Mouse (Mus musculus): Measurements from ENCODE around the gene Tmem52. TPM values are rescaled to one million over a fixed set of nuclear protein-coding genes. Genes with fewer than 3 reads are reported as not detected.
"Not testable (repeated sequence)": the region's sequence is repeated elsewhere in the genome, so short reads cannot be mapped to it uniquely, and the experiment has no call there.

The Tmem52 gene
- polyA plus RNA-seq, 1 experiment from 2014 or later: not detected

DNA sequence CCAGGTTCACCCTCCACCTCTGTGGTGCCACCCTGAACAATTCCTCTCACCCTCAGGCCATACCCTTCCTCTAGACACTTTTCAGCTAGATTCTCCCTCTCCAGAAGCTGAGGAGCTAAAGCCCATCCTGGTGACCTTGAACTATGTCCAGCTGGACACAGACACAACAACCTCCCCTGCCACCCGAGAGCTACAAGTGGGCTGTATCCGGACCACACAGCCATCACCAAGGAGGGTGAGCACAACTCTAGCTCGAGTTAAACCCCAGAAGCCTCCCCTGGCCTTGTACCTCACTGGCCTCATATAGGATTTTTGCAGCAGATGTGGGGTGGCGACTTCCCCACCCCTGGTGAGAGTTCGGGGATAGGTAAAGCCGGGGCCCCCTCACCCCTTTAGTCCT, 3.3 kb upstream of the Tmem52 start:
- Histone ChIP-seq H3K4me3 (ENCODE audit: inconsistent target) (no peak overlapping the region), H3K36me3 (ENCODE audit: inconsistent target) (no peaks in the 10 kb centered on the region), H3K27ac (no peak overlapping the region), H3K79me2 (ENCODE audit: inconsistent target) (no peaks in the 10 kb centered on the region)
- WGBS (ENCODE audit: missing documents): 89% methylated on average over 6 of the region's 6 CpGs

DNA sequence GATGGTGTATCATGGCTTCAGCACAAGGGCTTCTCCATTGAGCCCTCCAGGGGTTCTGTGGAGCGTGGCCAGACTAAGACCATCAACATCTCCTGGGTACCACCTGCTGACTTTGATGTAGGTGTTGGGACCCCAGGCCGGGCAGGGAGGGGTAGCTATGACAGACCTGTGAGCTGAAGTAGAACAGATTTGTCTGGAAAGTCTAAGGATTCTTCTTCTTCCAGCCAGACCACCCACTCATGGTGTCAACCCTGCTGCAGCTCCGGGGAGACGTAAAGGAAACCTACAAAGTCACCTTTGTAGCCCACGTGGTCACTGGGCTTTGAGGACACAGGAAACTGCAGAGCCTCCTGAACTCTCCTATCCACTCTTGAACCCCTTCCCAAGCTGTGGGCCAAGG, 2.8 kb upstream of the Tmem52 start:
- no peak overlapping the region for H3K4me3 ChIP-seq (ENCODE audit: inconsistent target)
- no peaks in the 10 kb centered on the region for H3K79me2 ChIP-seq (ENCODE audit: inconsistent target)
- WGBS (ENCODE audit: missing documents): 96% methylated on average over 5 of the region's 5 CpGs
- no peak overlapping the region for H3K27ac ChIP-seq
- no peaks in the 10 kb centered on the region for H3K36me3 ChIP-seq (ENCODE audit: inconsistent target)

DNA sequence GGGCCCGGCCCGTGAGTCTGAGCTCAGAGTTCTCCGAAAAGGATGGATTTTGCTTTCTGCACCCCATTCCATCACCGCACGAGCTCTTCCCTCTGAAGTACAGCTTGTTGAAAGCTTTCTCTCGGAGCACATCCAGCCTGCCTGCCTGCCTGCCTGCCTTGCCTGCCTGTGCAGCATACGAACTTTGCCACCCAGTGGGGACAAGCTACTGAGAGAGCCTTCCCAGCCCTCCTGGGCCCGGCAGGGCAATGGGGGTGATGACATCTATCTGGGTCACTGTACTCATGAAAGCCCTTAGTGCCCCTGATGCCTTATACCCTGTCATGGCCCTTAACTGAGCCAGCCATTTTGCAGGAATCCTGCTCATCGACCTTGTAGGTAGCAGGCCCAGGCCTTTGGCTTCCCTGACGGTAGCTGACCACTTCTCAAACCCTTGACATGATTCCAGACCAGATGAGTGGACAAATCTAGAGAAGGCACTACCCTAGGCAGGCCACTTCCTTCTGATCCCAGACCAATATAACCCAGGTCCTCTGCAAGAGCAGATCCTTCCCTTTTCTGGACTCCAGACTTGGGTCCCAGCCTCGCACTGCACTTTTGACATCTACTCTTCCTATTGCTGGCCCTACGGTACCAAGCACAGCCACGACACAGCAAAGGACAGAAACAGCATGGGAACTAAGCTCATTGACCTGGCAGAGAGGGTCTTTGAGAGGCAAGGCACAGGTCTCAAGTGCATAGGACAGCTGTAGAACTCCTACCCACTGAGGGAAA, 1.5 kb upstream of the Tmem52 start:
- H3K4me3 ChIP-seq (ENCODE audit: inconsistent target): no peak overlapping the region
- no peak overlapping the region for H3K27ac ChIP-seq
- no peaks in the 10 kb centered on the region for H3K36me3 ChIP-seq (ENCODE audit: inconsistent target)
- H3K79me2 ChIP-seq (ENCODE audit: inconsistent target): no peaks in the 10 kb centered on the region
- 74% methylated on average over 13 of the region's 13 CpGs for WGBS (ENCODE audit: missing documents)

DNA sequence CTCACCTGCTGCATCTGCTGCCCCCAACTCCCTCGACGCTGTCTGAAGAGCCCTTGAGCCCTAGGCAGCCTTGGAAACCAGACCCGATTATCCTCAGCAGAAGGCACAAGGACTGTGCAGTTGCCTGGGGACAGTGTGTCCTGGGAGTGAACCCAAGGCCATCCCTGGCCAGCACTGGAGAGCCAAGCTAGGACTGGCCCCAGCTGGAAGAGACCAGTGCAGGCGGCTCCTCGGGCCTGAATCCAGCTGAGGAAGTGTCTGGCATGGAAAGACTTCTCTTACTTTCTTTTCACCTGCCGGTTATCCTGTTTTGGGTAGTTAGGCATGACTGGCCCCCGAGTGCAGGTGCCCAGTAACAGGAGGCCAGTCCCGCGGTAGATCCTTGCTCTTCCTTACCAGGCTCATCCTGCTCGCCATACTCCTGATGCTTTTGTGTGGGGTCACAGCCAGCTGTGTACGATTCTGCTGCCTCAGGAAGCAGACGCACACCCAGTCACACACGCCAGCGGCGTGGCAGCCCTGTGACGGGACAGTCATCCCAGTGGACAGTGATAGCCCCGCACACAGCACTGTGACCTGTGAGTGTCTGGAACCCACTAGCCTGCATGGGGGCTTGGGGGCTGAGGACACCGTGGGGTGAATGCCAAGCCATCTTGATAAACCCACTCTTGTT, 812 bp downstream of the Tmem52 start:
- 93% methylated on average over 17 of the region's 18 CpGs for WGBS (ENCODE audit: missing documents)
- H3K4me3 ChIP-seq (ENCODE audit: inconsistent target): no peak overlapping the region
- no peaks in the 10 kb centered on the region for H3K79me2 ChIP-seq (ENCODE audit: inconsistent target)
- H3K36me3 ChIP-seq (ENCODE audit: inconsistent target): no peaks in the 10 kb centered on the region
- H3K27ac ChIP-seq: no peak overlapping the region

DNA sequence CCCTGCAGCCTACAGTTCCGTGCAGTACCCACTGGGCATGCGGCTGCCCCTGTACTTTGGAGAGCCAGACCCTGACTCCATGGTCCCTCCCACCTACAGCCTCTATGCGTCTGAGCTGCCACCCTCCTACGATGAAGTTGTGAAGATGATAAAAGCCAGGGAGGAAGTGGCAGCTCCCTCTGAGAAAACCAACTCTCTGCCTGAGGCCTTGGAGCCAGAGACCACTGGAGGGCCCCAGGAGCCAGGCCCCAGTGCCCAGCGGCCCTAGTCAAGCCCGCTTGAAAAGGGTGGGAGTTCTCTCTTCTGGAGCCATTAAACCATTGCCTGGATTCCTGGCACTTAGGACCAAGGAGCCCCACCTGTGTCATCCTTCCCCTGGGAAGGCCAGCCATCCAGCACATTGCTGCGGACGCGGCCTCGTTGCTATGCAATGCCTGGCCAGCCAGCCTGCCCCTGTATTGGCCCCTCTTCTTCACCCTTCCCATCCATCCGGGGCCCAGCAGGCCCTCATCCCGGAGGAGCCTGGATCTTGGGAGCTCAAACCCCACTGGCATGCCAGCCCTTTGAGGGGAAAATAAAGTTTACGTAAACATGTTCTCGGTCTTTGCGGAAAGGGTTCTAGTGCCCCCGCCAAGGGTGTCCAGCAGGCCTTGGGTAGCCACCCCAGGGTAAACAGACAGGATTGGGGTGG, 1.5 kb downstream of the Tmem52 start:
- no peaks in the 10 kb centered on the region for H3K79me2 ChIP-seq (ENCODE audit: inconsistent target)
- WGBS (ENCODE audit: missing documents): 86% methylated on average over 15 of the region's 16 CpGs
- no peak overlapping the region for H3K27ac ChIP-seq
- no peak overlapping the region for H3K4me3 ChIP-seq (ENCODE audit: inconsistent target)
- H3K36me3 ChIP-seq (ENCODE audit: inconsistent target): no peaks in the 10 kb centered on the region

DNA sequence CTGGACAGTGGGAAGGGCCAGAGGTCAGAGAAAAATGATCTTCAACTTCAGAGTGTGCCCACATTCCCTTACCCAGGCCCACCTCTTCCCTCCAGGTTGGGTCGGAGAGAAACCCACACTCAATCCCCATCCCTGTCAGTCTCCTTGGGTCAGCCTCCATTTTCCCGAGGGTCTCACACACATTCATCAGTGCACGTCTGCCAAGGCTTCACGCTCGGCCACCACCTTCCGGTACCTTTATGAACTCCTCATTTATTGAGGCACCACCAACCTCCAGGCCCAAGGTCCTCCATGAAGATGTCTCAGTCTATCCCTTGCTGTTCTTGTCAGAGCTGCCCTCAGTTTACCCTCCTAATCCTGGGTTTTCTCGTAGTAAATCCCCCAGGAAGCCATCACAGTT, 2.1 kb downstream of the Tmem52 start:
- no peak overlapping the region for H3K27ac ChIP-seq

DNA sequence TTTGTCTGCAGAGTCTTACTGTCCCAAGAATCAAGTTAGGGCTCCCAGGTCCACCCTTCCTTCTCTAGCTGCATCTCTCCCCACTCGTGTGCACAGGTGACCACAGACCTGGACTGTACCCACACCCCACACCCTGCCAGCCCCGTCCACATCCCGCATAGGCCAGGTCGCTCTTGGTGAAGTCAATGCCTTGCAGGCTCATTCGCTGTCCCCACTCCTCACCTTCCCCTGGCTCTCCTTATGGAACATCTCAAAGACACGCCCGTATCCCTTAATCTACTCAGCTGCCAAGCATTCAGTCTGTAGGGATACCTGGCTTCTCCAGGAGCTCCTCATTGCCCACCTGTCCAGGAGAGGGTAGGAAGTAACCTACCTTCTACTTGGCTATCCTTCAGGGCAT, 2.5 kb downstream of the Tmem52 start:
- Histone ChIP-seq H3K4me3 (ENCODE audit: inconsistent target) (no peak overlapping the region), H3K36me3 (ENCODE audit: inconsistent target) (no peaks in the 10 kb centered on the region)
- 89% methylated on average over 7 of the region's 7 CpGs for WGBS (ENCODE audit: missing documents)

More for the DNA sequence above, 2.1 kb downstream of the Tmem52 start:
- 89% methylated on average over 7 of the region's 7 CpGs for WGBS (ENCODE audit: missing documents)
- Histone ChIP-seq H3K4me3 (ENCODE audit: inconsistent target) (no peak overlapping the region), H3K36me3 (ENCODE audit: inconsistent target) (no peaks in the 10 kb centered on the region), H3K79me2 (ENCODE audit: inconsistent target) (no peaks in the 10 kb centered on the region)

DNA sequence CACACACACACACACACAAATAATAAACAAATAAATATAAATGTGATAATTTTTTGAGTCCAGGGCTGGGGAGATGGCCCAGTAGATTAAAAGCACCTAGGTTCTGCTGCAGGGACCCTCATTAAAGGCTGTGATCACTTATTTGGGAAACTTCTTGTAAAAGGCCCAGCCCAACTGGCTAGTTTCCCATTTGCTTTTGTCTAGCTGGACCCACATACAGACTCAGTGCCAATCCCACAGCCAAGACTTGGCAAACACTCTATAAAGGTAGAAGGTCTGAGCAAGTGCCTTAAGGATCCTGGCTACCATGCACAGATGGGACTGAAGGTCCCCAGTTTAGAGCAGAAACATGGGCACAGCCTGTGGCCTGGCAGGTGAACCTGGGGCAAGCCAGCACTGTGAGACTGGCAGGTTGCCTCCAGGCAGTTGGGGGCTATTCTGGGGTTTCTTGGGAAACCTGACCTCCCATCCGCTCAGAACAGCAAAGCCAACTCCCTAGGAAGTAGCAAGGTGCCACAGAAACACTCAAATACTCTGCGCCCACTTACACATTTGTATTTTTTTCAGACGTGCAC, 3.9 kb downstream of the Tmem52 start:
- H3K4me3 ChIP-seq (ENCODE audit: inconsistent target): no peak overlapping the region
- no peak overlapping the region for H3K27ac ChIP-seq
- H3K79me2 ChIP-seq (ENCODE audit: inconsistent target): no peaks in the 10 kb centered on the region
- H3K36me3 ChIP-seq (ENCODE audit: inconsistent target): no peaks in the 10 kb centered on the region
- 93% methylated on average over 3 of the region's 3 CpGs for WGBS (ENCODE audit: missing documents)

More for the DNA sequence above, 2.5 kb downstream of the Tmem52 start:
- Histone ChIP-seq H3K27ac (no peak overlapping the region), H3K79me2 (ENCODE audit: inconsistent target) (no peaks in the 10 kb centered on the region)

DNA sequence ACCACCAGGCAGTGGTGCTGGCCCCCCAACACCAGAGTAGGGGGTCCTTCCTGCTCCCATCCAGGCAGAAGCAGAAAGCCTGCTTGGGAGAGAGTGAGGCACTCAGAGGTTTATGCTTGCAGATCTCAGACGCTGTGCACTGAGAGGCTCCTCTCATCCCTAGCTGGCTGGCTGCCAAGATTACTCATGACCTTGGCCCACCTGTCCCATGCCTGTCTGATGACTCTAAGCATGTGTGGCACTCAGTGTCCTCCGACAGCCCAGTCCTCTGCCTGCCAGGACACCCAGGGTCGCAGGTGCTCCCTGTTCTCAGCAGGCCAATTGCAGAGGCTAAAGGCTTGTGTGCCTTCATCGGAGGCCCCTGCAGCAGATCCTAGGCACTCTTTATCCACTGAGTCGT, 4.4 kb downstream of the Tmem52 start:
- H3K4me3 ChIP-seq (ENCODE audit: inconsistent target): no peak overlapping the region
- H3K27ac ChIP-seq: no peak overlapping the region
- no peaks in the 10 kb centered on the region for H3K36me3 ChIP-seq (ENCODE audit: inconsistent target)
- no peaks in the 10 kb centered on the region for H3K79me2 ChIP-seq (ENCODE audit: inconsistent target)
- 81% methylated on average over 5 of the region's 5 CpGs for WGBS (ENCODE audit: missing documents)

DNA sequence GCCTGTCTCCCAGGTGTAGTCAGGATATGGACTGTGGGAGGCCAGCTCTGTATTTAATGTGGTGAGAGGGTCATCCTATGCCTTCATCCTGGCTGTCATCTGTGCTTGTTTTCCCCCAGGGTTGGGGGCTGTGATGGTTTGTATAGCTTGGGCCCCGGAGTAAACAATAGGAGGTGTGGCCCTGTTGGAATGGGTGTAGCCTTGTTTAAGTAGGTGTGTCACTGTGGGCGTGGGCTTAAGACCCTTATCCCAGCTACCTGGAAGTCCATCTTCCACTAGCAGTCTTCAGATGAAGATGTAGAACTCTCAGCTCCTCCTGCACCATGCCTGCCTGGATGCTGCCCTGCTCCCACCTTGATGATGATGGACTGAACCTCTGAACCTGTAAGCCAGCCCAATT, 4.9 kb downstream of the Tmem52 start:
- WGBS (ENCODE audit: missing documents): 73% methylated on average over 2 of the region's 2 CpGs
- H3K79me2 ChIP-seq (ENCODE audit: inconsistent target); H3K4me3 ChIP-seq (ENCODE audit: inconsistent target); H3K27ac ChIP-seq; H3K36me3 ChIP-seq (ENCODE audit: inconsistent target): not testable (repeated sequence)

DNA sequence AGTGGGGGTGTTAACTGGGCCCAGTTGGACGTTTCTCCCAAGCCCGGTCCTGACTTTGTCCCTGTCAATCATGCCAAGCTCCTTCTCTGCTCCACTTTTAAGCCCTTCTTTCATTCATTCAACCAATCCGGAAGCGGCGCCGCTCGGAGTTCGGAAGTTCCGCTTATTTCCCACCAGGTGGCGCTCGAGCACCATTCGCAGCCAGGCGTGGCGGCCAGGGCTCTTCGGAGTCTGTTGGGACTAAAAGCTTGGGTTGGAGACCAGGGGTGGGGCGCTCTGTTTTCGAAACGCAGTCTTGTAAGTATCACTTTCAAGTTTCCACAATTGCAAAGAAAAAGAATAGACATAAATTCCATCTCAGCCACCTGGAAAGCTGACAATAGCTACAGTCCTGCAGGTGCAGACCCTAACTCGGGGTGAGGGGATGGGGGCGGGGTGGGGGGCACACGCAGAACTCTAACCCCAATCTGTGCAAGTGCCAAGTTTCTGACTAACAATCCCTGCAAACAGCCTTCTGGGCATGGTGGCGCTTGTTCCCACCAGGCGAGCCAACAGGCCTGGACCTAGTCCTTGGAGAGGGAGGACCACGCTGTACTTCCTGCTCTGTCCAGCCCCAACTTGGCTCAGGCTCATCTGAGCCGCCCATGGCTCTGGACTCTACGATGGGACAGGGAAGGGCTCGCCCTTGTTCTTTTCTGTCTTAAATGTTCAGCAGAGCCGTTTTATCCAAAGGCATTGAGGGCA, 12.6 kb downstream of the Tmem52 start:
- WGBS (ENCODE audit: missing documents): 25% methylated on average over 28 of the region's 28 CpGs
- H3K4me3 ChIP-seq (ENCODE audit: inconsistent target): no peak overlapping the region; the same call in 1 of the 2 replicates
- H3K36me3 ChIP-seq (ENCODE audit: inconsistent target): no peaks in the 10 kb centered on the region
- no peak overlapping the region for H3K27ac ChIP-seq
- no peaks in the 10 kb centered on the region for H3K79me2 ChIP-seq (ENCODE audit: inconsistent target)

DNA sequence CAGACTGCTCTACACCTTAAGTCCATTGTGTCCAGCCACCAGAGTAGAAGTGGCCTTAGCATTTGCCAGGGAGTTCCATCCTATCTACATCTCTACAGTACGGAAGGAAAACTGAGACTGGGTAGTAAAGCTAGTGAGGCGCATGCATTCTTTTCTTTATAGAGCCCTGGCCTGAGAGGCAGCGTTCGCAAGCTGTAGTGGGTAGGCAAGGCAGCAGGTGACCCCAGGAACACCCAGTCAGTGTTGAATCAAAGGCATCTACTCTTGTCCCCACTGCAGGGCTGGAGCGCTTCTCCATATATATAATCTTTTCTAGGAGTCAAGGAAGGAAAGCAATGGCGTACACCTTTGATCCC, 13.2 kb downstream of the Tmem52 start:
- H3K36me3 ChIP-seq (ENCODE audit: inconsistent target): no peaks in the 10 kb centered on the region
- H3K27ac ChIP-seq: no peak overlapping the region
- no peaks in the 10 kb centered on the region for H3K79me2 ChIP-seq (ENCODE audit: inconsistent target)
- 94% methylated on average over 6 of the region's 6 CpGs for WGBS (ENCODE audit: missing documents)
- no peak overlapping the region for H3K4me3 ChIP-seq (ENCODE audit: inconsistent target)

DNA sequence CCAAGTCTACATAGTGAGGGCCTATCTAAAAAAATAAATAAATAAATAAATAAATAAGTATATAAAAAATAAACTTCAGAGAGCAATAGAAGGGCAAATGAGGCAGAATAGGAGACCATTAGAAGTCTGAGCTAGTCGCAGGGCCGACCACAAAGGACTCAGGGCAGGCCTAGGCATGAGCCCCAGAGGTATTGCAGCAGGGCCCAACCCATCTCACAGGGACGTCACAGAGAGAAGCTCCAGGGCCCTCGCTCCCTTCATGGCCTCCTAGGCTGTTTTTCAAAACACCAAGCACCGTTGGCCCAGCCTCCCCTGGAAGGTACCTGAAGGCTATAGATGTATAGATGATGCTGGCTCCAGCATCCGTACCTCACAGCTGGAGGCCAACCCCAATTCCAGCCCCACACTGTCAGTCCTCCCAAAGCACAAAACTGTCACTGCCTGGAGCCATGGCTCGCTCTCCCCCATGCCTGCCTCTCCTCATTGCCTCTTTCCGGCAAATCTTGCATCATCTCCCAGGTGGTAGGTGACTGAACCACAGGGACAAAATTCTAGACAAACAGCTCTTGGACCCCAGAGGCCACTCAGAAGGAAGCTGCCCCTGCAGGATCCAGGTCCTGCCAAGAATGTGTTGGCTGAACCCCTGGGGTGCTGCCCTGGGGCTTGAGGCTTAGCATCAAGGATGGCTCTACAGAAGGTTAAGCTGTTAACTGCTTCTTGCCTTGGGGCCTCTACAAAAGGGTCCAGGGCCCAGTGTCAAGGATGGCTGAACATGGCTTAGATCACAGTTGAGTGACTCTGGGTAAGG, 14.0 kb downstream of the Tmem52 start:
- no peaks in the 10 kb centered on the region for H3K79me2 ChIP-seq (ENCODE audit: inconsistent target)
- no peak overlapping the region for H3K4me3 ChIP-seq (ENCODE audit: inconsistent target)
- H3K36me3 ChIP-seq (ENCODE audit: inconsistent target): no peaks in the 10 kb centered on the region
- H3K27ac ChIP-seq: no peak overlapping the region
- 95% methylated on average over 8 of the region's 8 CpGs for WGBS (ENCODE audit: missing documents)

DNA sequence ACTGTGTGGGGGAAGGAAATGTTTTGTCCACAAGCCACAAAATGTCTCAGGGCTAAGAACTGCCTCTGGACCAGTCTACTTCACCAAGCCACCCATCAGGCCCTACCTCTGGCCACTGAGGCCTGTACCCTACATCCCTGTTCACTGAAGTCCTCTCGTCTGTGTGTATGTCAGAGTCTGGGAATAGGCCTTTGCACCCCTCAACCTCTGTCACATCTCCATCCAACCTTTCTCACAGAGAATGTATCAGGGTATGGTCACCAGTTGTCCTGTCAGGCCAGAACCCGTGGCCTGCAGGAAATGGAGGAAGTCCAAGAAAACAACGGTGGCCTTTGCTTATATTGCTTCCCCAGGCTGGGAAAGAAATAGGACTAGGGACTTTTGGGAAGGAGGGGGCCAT, 16.6 kb downstream of the Tmem52 start:
- H3K4me3 ChIP-seq (ENCODE audit: inconsistent target): no peak overlapping the region

More for the DNA sequence above, 16.6 kb downstream of the Tmem52 start:
- WGBS (ENCODE audit: missing documents): 57% methylated on average over 3 of the region's 3 CpGs
- Histone ChIP-seq H3K27ac (no peak overlapping the region), H3K36me3 (ENCODE audit: inconsistent target) (no peaks in the 10 kb centered on the region), H3K79me2 (ENCODE audit: inconsistent target) (peaks cover 9% of the 10 kb centered on the region; the same call in 1 of the 2 replicates)
